24 mouse cellular contexts compared by ENCODE assay signal in genomic region chr13:65006760-65007159, GRCm38 (mm10). TPM values are rescaled to one million over a fixed set of nuclear protein-coding genes. Genes with fewer than 3 reads are reported as not detected.
"Had no signal": no experiment of that assay in that cellular context is flagged by ENCODE, and none has a peak within 500 bp of the region (broad histone marks: within the 10 kb centered on the region; RNA-seq: fewer than 3 reads in every experiment).

No protein-coding gene starts in this region.

- H3K36me3 ChIP-seq: neural tube, embryonic 13.5 days; neural tube, embryonic 15.5 days; stomach, embryonic 15.5 days had no signal

- H3K9ac ChIP-seq: neural tube, embryonic 13.5 days; neural tube, embryonic 15.5 days; stomach, embryonic 15.5 days had no signal

- H3K4me3 ChIP-seq: neural tube, embryonic 13.5 days; neural tube, embryonic 15.5 days; stomach, embryonic 15.5 days had no signal

- DNase-seq: retina, postnatal 1 day; right cerebral cortex, adult 18-20 months; right cerebral cortex, postnatal 14 days; right cerebral cortex, postnatal 25 days; right cerebral cortex, postnatal 4 days; spleen, adult 18-20 months; thymus, adult 18-20 months; thymus, adult 2 months; thymus, postnatal 14 days; thymus, postnatal 25 days; thymus, postnatal 36 days; thymus, postnatal 4 days had no signal

- H3K27me3 ChIP-seq: neural tube, embryonic 13.5 days; neural tube, embryonic 15.5 days; stomach, embryonic 15.5 days had no signal

- H3K4me1 ChIP-seq: neural tube, embryonic 13.5 days; neural tube, embryonic 15.5 days; stomach, embryonic 15.5 days had no signal

- H3K9me3 ChIP-seq: neural tube, embryonic 13.5 days; neural tube, embryonic 15.5 days; stomach, embryonic 15.5 days had no signal

- H3K27ac ChIP-seq: neural tube, embryonic 13.5 days; neural tube, embryonic 15.5 days; stomach, embryonic 15.5 days; stomach, postnatal 0 days had no signal

RNA-seq across cellular contexts. Expression of gene Spata31d1c, which starts 26.1 kb away (rescaled TPM):
- total RNA-seq: neutrophil, adult 5-6 weeks had no signal
- polyA plus RNA-seq: neural tube, embryonic 13.5 days; neural tube, embryonic 15.5 days; small intestine, adult 2 months; spleen, adult 2 months; stomach, embryonic 14.5 days; stomach, embryonic 15.5 days; stomach, embryonic 16.5 days; stomach, postnatal 0 days; thymus, adult 2 months; thymus, postnatal 0 days; urinary bladder, adult 2 months had no signal

RNA-seq across cellular contexts. Expression of gene Prss47, which starts 45.8 kb away (rescaled TPM):
- total RNA-seq: neutrophil, adult 5-6 weeks had no signal
- polyA plus RNA-seq: neural tube, embryonic 13.5 days; neural tube, embryonic 14.5 days; neural tube, embryonic 15.5 days; small intestine, adult 2 months; spleen, adult 2 months; stomach, embryonic 14.5 days; stomach, embryonic 15.5 days; stomach, embryonic 16.5 days; stomach, postnatal 0 days; thymus, adult 2 months; thymus, postnatal 0 days; urinary bladder, adult 2 months had no signal
